Mouse (Mus musculus) 3134 (cell line): ENCODE measurements at regions not wholly inside any gene's neighbourhood (a gene's known extent, or its start where the extent isn't known, plus 50 kb on each side); places are given as distances from the start of the nearest gene placed in this dataset.
"Not testable (repeated sequence)": the region's sequence is repeated elsewhere in the genome, so short reads cannot be mapped to it uniquely, and the experiment has no call there.

Source experiments
- DNase-seq: peaks from one replicate; pipeline ENCODE4 v3.0.0-alpha.2; 2011; ENCODE audit warnings: low spot score; ENCODE audit not compliant: insufficient read length; ENCODE audit errors: extremely low read depth

DNA sequence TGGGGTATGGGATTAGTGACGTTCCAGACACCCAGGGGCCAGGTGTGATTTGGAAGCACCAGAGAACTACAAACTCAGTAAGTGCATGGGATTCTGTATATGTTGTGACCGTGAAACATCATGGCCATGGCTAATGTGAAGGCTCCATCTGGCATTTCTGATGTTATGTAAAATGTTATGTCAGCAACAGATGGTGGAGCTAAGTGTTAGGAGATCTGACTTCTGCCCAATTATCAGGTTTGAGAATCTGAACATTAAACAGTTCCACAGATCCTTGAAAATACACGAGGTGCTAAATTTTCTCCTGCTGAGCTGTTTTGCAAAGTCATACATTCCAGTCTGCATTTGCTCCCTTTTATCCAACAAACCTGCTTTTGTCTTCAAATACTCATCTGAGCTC lies 223.6 kb upstream of the Egfl6 start:
- no peak for DNase-seq

DNA sequence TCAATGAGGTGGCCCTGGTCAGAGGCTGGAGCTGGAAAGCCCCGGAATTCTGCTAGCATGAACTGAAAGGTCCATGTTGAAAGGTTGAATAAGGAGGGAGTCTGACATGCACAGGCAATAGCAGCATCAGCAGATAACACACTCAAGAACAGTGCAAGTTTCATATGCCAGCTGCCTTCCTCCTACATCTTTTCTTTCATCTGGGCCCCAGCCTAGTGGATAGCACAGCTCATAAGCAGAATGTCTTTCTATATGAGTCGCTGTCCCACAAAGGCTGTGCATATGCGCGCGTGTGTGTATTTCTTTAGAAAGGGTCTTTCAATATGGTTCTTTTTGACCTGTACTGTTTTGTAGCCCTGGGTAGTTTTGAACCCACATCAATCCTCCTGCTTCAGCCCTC lies 222.7 kb upstream of the Egfl6 start:
- no peak for DNase-seq

DNA sequence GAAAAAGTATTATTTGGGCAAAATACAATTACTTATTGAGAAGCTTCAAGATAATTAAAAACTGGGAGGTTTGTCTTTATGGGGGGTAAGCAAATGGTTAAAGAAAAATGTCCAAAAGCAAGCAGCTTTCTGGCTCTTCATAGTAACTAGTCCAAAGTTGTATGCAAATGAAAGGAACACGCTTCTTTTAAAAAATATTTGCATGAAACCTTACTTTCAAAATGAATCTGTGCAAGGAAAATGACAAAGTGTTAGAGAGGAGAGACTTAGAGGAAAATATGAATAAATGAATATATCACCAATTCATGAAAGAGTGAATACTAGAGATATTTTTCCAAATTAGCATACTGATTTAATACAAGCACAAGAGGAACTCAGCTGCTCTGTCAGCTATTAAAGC lies 220.4 kb upstream of the Egfl6 start:
- DNase-seq, result no peak

DNA sequence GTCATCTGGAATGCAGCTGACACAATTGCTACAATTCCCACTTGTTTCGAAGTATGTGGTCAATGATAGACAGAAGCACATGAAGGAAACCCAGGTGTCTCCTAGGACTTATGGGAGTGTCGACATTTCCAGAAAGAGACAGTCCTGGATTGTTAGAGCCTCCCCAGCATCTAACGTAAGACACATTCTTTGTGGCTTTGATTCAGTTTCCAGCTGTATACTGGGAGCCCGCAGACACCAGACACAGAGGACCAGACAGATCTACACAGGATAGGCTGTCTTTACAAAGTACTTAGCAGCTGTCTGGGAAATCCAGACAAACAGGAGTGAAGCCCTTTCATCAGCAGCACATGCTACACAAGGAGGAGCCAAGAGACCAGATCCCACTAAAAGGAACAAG lies 220.0 kb upstream of the Egfl6 start:
- DNase-seq, result no peak

DNA sequence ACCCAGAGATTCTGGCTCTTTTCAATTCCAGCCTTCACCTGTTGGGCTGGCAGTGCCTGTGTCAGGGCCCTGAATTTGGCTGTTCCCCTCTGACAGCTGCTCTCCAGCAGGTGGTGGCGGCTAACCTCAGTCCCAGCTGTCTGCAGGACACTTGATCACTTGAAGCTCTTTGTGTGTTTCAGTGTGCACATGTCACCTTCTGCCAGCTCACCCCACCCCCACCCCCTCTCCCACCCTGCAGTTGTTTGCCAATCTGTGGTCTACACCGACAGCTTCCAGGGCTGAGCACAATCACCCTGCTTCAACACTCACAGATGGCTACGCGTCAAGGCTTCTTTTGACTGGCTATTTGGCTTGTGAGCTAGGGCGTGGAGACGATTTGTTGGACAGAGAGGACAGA lies 217.7 kb upstream of the Egfl6 start:
- DNase-seq, result no peak

DNA sequence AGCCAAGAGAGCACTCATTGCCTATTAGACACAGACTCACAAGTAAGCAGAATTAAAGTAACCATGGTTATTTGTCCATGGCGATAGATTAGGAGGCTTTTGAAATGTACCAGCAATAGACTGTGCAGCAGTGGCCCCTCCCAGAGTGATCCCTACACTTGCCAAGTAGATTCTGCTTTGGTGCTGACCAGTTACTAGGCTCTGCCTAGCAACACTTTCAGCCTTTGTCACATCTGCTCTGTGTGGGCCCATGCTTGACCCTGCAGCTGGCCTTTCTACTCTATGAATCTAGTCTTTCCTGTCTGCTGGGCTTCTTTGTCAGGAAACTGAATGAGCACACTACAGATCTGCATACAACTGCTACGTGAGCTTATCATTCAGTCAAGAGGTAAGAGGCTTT lies 215.5 kb upstream of the Egfl6 start:
- no peak for DNase-seq

DNA sequence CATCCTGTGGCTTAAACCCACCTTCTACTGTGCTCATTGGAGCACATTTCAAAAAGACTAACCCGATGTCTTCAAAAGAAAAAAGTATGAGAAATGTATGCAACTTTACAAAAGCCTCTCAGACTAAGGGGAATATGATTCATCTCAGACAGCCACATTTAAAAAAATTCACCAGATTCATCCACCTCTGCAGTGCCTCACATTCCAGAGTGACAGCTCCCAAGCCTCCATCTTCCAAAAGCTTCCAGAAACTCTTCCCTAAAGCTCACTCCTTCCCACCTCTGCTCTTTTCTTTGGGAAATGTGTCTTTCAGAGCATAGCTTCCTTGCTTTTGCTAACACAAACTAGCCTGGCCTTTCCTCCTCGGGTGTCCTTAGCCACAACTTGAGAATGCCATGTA lies 210.1 kb upstream of the Egfl6 start:
- DNase-seq, result no peak

DNA sequence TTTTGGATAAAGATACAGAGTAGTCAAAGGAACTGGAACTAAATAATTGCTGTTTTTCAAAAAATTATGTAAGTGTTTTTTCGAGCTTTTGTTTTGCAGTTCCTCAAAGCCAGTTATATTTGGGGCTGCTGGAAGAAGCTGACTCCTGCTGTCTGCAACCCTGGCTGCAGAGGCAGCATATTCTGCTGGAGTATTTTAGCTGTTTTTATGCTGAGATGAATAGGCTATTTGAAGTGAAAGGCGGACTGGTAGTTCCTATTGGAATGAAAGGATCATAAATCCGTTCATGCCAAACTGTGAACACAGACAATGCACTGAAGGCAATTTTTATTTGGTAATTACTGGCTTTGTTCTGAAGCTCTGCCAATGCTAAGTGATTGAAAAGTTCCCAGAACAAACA lies 203.5 kb upstream of the Egfl6 start:
- DNase-seq, result no peak

DNA sequence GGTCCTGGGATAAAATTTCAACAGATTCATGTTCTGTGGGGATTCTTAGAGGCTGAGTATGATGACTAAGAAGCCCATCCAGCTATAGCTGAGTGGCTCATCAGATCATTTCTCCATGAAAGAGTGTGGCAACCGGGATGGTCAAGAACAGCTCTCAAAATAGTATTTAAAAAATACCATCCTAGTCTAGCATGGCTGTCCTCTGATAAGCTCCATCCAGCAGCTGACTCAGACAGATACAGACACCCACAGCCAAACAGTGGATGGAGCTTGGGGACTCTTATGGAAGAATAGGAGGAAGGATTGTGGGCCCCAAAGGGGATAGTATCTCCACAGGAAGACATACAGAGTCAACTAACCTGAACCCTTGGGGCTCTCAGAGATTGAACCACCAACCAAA lies 201.6 kb upstream of the Egfl6 start:
- DNase-seq, result not testable (repeated sequence)

DNA sequence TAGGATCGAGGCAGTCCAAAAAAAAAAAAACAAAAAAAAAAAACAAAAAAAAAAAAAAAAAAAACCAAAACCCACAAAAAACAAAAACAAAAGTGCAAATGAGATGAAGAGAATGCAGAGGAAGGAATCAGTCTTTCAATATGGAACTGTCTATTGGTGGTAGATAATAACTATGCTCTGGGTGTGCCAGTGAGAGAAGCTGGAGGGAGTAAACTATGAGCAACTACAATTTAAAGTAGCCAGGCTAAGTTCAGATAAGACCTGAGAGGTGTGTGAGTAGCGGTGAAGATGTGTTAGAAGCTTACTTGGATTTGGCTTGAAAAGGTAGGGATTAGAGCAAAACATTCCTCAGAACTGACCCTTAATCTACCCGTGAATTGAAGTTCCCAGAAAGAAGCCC lies 200.1 kb upstream of the Egfl6 start:
- DNase-seq, result no peak

DNA sequence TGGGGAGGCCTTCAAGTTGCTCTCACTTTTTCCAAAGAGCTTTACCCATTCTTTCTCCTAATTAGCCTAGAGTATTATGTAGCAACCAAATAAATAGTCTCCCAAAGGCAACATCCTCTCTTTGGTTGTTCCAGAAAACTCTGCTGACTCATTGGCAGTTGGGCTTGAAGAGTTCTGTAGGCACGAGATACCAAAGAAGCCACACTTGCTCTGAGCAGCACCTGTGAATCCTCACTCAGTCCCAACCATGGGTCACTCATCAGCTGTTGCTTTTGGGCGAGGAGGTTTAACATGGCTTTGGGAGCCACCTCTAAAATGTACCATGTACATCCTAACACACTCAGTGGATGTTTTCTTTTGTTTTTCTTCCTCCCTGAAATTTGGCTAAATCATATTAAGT lies 197.9 kb upstream of the Egfl6 start:
- DNase-seq, result no peak

DNA sequence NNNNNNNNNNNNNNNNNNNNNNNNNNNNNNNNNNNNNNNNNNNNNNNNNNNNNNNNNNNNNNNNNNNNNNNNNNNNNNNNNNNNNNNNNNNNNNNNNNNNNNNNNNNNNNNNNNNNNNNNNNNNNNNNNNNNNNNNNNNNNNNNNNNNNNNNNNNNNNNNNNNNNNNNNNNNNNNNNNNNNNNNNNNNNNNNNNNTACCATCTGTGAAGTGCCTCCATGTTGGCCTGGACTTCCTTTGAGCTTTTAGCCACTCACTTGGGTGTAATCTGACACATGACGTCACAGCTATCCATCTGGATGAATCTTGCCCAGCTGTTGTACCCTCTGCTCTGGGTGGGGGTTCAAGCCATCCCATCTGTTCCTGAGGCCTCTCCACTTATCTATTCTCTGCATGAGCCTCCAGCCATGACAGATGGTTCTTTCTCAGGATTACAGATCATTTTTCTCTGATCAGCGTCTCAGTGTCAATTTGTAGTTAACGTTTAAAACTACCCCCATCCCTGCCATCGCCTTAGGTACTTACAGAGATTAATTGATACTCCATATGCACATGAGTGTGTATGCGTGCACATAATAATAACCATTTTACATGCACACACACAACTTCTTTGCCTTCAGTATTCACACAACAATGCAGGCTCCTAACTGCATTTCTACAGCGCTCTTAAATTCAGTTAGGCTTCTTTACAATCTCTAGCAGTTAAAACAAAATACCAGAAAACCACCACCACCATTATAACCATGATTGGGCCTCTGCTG lies 194.0 kb upstream of the Egfl6 start:
- no peak for DNase-seq

DNA sequence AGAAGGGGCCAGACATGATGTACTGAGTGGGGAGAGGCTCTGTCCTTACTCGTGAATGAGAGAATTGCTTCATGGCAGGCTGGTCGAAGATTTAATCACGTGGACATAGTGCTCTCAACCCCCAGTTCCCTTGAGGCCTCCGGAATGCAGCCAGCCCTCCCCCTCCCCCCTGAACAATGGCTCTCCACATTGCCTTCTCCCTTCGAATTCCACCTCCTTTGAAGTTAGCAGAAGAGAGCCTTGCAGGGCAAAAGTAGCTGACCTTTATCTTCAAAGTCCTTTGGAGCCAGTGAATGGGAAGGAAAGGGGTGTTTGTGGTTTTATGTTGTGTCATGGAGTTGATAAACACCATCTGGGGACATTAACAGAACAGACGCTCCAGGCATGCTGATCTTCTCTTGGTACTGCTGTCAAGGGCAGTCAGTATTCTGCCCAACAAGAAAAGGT lies 187.9 kb upstream of the Egfl6 start:
- DNase-seq, result no peak

DNA sequence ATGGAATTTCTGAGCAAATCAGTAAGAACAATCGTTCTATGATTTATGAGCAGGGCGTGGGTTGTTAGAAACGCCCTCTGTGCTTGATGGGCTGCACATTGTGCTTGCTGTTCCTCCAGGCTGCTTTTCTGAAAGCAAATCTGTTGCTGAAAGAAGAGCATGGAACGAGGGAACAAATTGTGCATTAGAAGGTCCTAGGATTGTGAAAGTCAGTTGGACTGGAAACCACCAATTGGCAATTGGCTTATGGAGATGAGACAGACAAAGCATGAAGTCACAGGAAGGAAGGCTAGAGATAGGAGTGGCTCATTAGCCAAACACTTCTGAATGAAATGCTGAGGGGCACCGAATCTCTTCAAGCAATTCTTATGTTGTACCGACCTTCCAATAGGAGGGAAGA lies 181.5 kb upstream of the Egfl6 start:
- DNase-seq, result no peak

DNA sequence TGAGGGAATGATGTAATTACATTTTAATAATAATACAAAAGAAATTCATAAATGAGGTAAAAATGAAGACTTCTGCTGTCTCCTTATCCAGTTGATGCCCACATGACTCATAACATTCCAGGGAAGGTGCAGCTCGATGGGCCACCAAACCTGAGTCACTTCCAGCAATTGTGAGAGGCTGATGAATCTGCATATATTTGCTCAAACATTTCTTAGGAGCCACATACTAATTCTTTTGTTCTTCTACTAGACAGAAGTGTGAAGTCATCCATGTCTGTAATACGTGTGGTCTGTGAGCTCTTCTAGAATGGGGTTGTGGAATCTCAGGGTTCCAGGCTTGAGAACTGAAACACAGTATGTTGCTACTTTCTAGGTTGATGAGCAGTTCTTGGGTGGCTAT lies 180.1 kb upstream of the Egfl6 start:
- DNase-seq, result no peak

DNA sequence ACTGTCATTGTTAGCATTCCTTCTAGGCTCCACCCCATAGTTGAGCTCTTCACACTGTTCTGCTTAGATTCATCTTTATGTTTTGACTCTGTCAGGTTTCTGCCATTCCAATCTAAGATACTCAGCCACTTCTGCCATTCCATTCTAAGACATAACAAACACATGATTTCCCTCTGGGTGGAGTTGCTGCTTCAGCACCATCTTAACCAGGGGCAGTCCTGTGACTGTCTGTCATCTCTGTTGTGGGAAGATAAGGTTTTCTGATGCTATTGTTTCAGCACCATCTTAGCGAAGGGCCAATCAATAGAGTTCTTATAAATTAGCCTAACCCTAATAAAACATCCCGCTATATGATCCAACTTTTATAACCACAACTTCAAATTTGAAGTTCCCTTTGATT lies 176.6 kb upstream of the Egfl6 start:
- DNase-seq, result no peak

DNA sequence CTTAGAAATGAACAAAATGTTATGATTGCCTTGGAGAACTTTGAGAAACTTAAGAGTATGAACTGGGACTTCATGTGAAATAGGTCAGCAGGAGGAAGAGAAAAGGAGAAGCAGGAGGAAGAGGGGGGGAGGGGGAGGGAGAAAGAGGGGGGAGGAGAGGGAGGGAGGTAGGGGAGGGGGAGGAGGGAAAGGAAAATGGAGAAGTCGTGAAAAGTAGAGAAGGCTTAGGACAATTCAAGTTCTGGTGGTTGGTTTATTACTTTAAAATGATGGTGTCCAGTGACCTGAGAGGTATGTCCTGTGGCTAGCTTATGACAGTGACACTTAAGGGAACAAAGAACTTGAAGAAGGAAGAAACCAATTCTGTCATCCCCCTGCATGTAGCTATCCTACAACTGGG lies 171.6 kb upstream of the Egfl6 start:
- DNase-seq, result no peak

DNA sequence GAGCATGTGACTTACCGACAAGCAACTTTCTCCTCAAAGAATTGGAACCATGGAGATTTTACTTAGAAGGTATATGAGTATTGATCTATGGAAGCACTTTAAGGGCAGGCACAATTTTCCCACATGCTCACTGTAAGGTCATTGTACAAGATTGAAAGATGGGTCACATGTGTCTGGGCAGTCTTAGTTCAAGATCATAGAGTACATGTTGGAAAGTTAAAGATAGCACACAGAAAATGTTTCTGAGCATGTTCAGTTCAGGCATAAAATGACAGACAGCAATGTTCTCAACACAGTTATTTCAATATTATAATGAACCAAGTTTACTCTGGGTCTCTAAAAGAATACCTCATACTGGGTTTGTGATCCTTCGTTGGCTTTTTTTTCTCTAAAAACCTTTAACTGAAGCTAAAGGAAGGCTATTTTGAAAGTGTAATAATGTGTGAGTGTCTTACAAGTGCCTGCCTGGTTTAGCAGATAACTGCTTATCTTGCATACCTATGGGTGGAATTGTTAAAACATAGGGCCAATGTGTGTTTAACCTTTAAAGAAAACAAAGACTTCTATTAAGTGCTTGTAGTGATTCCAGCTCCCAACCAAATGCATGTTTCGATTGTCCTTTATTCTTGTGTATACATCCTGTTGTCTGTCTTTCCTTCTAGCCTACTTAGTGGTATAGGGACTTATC lies 169.6 kb upstream of the Egfl6 start:
- DNase-seq, result no peak

DNA sequence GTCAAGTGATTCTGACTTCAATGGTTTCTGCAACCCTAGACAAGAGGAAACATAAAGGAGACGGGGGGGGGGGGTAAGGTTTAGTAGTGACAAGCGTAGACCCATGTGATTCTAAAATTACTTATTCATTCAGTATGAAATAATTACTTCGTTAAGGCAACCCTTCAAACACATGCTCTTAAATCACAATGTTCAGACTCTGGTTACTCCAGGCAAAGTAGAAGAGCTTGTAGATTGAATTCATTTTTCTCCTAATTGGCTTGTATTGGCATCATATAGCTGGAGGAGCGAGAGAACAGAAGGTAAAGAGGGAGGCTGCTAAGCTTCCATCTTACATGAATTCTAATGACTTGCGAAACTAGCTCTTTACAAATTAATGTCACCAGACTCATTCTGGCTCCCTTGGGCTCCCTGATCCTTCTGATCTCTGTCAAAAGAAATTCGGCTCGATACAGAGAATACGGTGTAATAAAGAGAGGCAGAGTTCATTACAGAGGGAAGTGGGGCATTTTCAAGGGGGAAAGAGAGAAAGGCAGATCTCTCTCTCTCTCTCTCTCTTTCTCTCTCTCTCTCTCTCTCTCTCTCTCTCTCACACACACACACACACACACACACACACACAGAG lies 163.6 kb upstream of the Egfl6 start:
- DNase-seq, result no peak

DNA sequence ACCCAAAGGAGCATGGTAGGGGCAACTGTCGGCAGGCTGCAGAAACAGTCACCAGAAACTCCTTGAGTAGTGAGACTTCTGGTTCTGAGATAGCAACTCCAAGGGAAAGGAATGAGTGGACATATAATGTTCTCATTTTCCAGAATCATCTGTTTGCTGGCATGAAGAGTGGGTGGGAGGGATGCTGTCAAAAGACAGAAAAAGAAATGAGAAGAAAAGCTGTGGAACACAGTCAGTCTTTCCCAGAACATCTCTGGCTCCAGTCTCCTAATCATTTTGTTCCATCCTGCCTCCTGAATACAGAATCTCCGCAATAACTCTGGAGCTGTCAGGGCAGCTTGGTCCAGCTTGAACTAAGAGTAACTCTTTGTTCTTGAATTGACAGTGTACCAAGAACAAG lies 145.8 kb upstream of the Egfl6 start:
- DNase-seq, result no peak

DNA sequence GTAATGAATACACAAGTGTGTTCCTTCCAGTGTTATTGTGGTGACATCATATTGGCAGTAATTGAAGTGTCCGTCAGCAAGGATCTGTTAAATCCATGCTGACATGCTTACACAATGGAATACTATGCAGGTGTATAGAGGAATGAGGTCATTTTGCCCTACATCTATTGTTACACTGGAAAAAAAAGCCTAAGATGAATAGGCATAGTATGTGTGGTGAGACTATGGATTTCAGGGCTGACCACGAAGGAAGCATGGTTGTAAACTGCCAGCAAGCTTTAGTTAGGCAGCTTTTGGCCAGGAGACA lies 143.1 kb upstream of the Egfl6 start:
- DNase-seq, result no peak
